Mouse (Mus musculus) natural killer cell, adult 2 months (primary cell): Measurements from ENCODE around the gene Gm17359.
"Not testable (repeated sequence)": the region's sequence is repeated elsewhere in the genome, so short reads cannot be mapped to it uniquely, and the experiment has no call there.

Source experiments
- DNase-seq, 2 experiments: peaks; one replicate each; pipeline ENCODE4 v3.0.0; 2022; ENCODE audit warnings: low spot score in 2 of 2

The Gm17359 gene

GRCm38 (mm10) chr3:79415081-79415480 lies 78.6 kb downstream of the Gm17359 start:
- DNase-seq: no peak

DNA sequence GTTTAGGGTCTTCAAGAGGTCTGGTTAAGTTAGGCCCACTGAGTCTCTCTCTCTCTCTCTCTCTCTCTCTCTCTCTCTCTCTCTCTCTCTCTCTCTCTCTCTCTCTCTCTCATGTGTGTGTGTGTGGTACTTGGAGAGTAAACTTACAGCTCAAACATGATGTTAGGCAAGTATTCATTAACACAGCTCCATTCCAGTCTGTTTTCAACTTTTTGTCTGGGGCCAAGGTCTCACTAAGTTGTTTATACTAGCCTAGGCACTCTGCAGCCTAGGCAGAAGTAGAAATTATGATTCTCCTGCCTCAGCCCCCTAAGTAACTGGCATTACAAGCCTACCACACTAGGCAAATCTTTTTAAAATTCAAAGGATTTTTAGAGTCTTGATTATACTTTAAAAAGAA lies 79.5 kb downstream of the Gm17359 start:
- no peak for DNase-seq

GRCm38 (mm10) chr3:79416944-79417680 lies 80.7 kb downstream of the Gm17359 start:
- no peak for DNase-seq

GRCm38 (mm10) chr3:79418921-79419320 lies 82.5 kb downstream of the Gm17359 start:
- no peak for DNase-seq

DNA sequence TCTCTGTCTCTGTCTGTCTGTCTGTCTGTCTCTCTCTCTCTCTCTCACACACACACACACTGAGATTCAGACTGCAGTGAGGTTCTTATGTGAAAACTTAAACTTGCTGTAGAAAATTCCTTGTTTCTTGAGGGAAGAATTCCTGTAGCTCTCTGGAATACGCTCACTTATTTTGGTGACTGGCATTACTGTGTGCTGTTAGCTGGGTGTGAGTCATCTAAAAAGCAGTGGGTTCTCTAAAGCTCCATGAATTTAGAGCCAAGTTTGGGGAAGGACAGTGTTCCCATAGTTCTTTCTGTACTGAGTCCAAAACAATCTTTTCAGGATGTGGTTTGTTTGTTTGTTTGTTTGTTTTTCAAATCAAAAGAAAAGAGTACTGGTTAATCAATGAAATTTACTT lies 89.0 kb downstream of the Gm17359 start:
- DNase-seq: no peak

GRCm38 (mm10) chr3:79433593-79433992 lies 97.1 kb downstream of the Gm17359 start:
- no peak for DNase-seq

GRCm38 (mm10) chr3:79434436-79434835 lies 98.0 kb downstream of the Gm17359 start:
- no peak for DNase-seq

DNA sequence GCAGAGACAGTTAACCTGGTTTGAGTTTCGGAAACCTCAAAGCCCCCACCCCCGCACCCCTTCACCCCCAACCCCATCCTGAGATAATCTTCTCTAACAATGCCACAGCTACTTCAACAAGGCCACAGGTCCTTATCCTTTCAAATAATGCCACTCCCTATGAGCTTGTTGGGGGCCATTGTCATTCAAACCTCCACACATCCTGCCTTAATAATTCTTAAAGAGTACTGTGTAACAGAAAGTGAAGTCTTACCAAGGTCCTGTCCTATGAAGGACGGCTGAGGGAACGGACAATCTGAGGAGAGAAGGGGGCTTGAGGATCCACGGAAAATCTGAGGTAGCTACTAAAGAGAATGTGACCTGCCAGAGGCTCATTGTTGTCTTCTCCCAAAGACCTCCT lies 98.5 kb downstream of the Gm17359 start:
- no peak for DNase-seq

GRCm38 (mm10) chr3:79436186-79436585 lies 99.7 kb downstream of the Gm17359 start:
- no peak for DNase-seq

DNA sequence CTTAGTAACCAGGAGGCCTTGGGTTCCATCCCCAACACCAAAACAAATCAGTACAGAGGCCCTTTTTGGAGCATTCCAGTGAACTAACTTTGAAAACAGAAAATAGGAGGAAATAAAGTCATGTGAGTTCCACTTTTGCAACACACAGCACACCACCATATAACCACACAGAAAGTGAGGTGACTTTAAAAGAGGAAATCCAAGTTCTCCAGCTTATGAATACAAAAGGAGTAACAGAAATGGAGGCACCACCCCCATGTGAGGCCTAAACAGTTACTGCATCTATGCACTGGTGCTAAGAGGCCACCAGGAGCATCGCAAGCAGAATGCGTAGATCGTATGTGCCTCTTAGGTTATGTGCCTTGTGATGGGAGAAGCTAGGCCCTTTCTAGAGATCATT lies 101.8 kb downstream of the Gm17359 start:
- no peak for DNase-seq

GRCm38 (mm10) chr3:79440976-79441491 lies 104.6 kb downstream of the Gm17359 start:
- DNase-seq: no peak

- DNase-seq: no peak
Observed at GRCm38 (mm10) chr3:79443850-79444249, 107.4 kb downstream of the Gm17359 start.

DNA sequence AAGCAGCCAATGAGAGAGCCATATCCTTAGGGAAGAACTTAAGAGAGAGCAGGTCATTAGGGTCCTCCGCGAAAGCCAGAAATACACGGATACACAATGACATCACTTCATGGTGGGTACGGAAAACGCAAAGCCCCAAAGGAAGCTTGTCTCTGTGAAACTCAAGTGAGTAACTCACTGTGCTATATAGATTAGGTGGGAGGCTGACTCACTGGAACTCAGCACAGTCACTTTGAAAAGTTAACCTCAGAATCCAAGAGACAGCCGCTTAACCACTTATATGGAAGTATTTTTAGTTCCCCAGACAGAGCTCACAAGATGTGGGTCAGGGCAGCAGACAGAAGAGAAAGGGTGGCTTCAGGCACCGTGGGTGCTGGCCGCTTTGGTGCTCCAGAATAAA lies 108.6 kb downstream of the Gm17359 start:
- no peak for DNase-seq

DNA sequence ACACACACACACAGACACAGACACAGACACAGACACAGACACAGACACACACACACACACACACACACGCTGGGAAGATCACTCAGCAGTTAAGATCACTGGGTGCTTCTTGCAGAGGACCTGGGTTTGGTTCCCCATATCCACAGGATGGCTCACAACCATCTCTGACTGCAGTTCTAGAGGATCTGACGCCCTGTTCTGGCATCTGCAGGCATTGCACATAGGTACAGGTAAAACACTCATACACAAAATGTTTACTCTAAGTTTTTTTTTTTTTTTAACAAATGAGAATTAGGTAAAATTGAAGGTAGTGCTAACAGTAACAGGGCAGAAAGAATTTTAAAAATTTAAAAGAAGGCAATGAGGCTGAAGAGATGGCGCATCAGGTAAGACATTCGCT lies 109.7 kb downstream of the Gm17359 start:
- DNase-seq: no peak

DNA sequence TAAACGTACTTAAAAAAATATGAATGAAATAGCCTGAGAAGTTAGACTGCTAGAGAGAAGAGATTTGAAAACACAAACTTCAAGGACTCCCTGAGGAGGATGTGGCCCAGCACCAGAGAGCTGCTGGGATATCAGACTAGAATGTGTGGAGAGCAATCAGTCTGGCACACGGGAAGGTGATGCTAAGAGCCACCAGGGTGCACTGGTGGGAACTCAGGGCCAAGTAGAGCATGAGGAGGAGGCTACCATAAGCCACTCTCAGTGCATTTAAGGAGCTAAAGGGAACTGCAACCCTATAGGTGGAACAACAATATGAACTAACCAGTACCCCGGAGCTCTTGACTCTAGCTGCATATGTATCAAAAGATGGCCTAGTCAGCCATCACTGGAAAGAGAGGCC lies 110.2 kb downstream of the Gm17359 start:
- DNase-seq: not testable (repeated sequence)

DNA sequence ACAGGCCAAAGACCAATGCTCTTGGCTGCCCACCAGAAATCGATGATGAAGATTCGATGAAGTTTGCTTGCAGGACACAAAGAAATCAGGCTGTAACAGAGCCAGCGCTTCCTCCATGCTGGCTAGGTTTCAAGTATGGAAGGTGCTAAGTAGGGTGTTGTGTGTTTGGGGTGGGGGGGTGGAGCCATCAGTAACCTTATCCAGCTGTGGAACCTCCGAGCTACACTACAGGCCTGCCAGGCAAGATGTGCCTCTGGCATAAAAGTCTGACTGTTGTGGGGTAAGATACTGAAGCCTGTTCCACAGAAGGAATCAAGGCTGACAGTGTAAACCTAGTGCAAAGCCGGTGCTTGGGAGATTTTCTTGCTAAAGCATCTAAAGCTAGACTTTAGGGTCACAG lies 112.0 kb downstream of the Gm17359 start:
- no peak for DNase-seq

GRCm38 (mm10) chr3:79449361-79449760 lies 112.9 kb downstream of the Gm17359 start:
- DNase-seq: no peak

- DNase-seq: no peak
Observed at GRCm38 (mm10) chr3:79452696-79453263, 116.3 kb downstream of the Gm17359 start.

- DNase-seq: no peak
Observed at GRCm38 (mm10) chr3:79455761-79456160, 119.3 kb downstream of the Gm17359 start.

DNA sequence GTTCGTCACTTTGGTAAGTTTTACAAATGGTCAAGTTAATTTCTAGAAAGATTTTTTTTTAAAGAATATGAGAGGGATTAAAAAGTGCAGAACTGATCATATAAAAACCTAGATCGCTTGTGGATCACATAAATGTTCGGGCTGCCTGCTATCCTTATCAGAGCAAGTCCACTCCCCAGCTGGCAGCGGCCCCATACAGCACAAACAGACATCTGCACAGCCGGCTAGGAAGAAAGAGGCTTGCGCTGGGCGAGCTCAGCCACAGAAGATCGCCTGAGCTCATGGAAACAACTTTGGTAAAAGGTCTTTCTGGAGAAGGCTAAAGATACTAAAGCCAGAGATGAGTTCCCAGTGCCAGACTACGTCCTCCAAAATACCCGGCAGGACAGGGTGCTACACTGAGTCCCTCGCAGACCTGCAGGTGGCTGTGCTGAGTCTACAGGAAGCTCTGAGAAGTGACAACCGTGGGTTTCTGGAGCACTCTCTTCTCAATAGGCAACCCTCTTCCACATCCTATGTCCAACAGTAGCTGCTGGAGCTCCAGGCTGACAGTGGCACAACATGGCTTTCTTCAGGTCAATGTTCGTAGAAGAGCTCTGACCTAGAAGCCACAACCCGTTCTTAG lies 122.3 kb downstream of the Gm17359 start:
- no peak for DNase-seq

GRCm38 (mm10) chr3:79469440-79469839 lies 133.0 kb downstream of the Gm17359 start:
- DNase-seq: no peak

DNA sequence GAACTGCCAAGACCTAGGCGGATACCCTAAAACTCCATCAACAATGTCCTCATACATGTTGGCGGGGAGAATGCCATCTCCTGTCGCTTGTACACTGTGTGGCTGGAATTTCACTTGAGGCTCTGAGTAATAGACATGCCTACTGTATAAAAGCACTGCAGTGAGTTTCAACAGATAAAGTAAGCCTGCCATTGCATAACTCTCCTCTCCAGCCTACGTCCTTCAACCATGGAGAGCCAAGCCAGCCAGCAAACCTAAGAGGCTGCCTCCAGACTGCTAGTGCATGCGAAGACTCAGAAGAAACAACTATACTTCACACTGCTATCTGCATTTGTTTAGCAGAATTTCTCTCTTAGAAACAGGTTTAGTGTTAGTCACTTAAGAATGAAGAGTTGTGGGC lies 135.9 kb downstream of the Gm17359 start:
- DNase-seq: no peak

GRCm38 (mm10) chr3:79474911-79475310 lies 138.4 kb downstream of the Gm17359 start:
- DNase-seq: no peak
